Mouse (Mus musculus): ENCODE measurements at regions not wholly inside any gene's neighbourhood (a gene's known extent, or its start where the extent isn't known, plus 50 kb on each side); places are given as distances from the start of the nearest gene placed in this dataset.

GRCm38 (mm10) chr5:102334442-102335197, 146.6 kb upstream of the Arhgap24 start:
- ATAC-seq (ENCODE audit: insufficient number of reproducible peaks, insufficient read depth, low FRiP score, low read depth), result no peak
- H3K27ac ChIP-seq (replicated peaks in 1 of 2; ENCODE audit: control insufficient read depth in 1 of 2, insufficient read depth in 1 of 2, low read depth in 2 of 2, low read length in 2 of 2), result no peak overlapping the region
- H3K4me3 ChIP-seq (ENCODE audit: control insufficient read depth in 1 of 2, insufficient read depth in 1 of 2, low read depth in 1 of 2, low read length in 2 of 2), result no peak overlapping the region
- H3K4me1 ChIP-seq (ENCODE audit: control insufficient read depth in 2 of 2, insufficient read depth in 2 of 2, low read length in 2 of 2), result no peaks in the 10 kb centered on the region
- no peaks in the 10 kb centered on the region for H3K9me3 ChIP-seq (ENCODE audit: control insufficient read depth, low read length)
- H3K36me3 ChIP-seq (ENCODE audit: control insufficient read depth, insufficient read depth, low read length), result no peaks in the 10 kb centered on the region
- WGBS, result 85% methylated on average over 13 of the region's 13 CpGs
- H3K4me2 ChIP-seq (ENCODE audit: low read length), result no peak overlapping the region
- H3K27me3 ChIP-seq (ENCODE audit: control insufficient read depth, insufficient read depth, low read length), result no peaks in the 10 kb centered on the region
- H3K9ac ChIP-seq (ENCODE audit: low read length), result no peak overlapping the region

DNA sequence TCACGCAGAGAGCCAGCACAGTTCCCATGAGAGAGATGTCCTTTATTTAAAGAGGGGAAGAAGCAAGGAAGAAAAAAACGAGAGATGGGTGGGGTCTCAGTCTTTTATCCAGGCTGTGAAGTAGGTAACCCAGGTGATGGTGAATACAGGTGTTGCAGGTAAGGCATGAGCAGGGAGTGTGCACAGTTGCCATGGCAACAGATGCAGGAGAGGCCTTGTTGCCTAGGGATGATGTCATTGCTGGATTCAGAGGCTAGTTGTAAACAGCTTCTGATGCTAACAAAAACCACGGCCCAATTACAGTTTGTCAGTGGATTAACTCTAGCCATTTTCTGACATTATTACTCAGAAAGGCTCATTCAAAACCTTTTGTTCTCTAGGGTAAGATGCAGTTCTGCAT, 114.7 kb upstream of the Arhgap24 start:
- 77% methylated on average over 3 of the region's 3 CpGs for WGBS
- no peak overlapping the region for H3K27ac ChIP-seq (replicated peaks in 1 of 2; ENCODE audit: control insufficient read depth in 1 of 2, insufficient read depth in 1 of 2, low read depth in 2 of 2, low read length in 2 of 2)
- no peaks in the 10 kb centered on the region for H3K9me3 ChIP-seq (ENCODE audit: control insufficient read depth, low read length)
- no peak for ATAC-seq (ENCODE audit: insufficient number of reproducible peaks, insufficient read depth, low FRiP score, low read depth)
- no peak overlapping the region for H3K4me2 ChIP-seq (ENCODE audit: low read length)
- no peak overlapping the region for H3K4me3 ChIP-seq (ENCODE audit: control insufficient read depth in 1 of 2, insufficient read depth in 1 of 2, low read depth in 1 of 2, low read length in 2 of 2)
- H3K36me3 ChIP-seq (ENCODE audit: control insufficient read depth, insufficient read depth, low read length), result no peaks in the 10 kb centered on the region
- no peak overlapping the region for H3K9ac ChIP-seq (ENCODE audit: low read length)
- H3K4me1 ChIP-seq (ENCODE audit: control insufficient read depth in 2 of 2, insufficient read depth in 2 of 2, low read length in 2 of 2), result no peaks in the 10 kb centered on the region
- H3K27me3 ChIP-seq (ENCODE audit: control insufficient read depth, insufficient read depth, low read length), result no peaks in the 10 kb centered on the region

- Histone ChIP-seq H3K9ac (ENCODE audit: low read length) (no peak overlapping the region), H3K9me3 (ENCODE audit: control insufficient read depth, low read length) (no peaks in the 10 kb centered on the region), H3K4me2 (ENCODE audit: low read length) (no peak overlapping the region), H3K27me3 (ENCODE audit: control insufficient read depth, insufficient read depth, low read length) (no peaks in the 10 kb centered on the region), H3K4me3 (ENCODE audit: control insufficient read depth in 1 of 2, insufficient read depth in 1 of 2, low read depth in 1 of 2, low read length in 2 of 2) (no peak overlapping the region), H3K36me3 (ENCODE audit: control insufficient read depth, insufficient read depth, low read length) (no peaks in the 10 kb centered on the region), H3K4me1 (ENCODE audit: control insufficient read depth in 2 of 2, insufficient read depth in 2 of 2, low read length in 2 of 2) (no peaks in the 10 kb centered on the region), H3K27ac (replicated peaks in 1 of 2; ENCODE audit: control insufficient read depth in 1 of 2, insufficient read depth in 1 of 2, low read depth in 2 of 2, low read length in 2 of 2) (no peak overlapping the region)
- WGBS, result 68% methylated on average over 6 of the region's 6 CpGs
- ATAC-seq (ENCODE audit: insufficient number of reproducible peaks, insufficient read depth, low FRiP score, low read depth), result no peak
These were observed 107.8 kb upstream of the Arhgap24 start for GRCm38 (mm10) chr5:102373309-102373971.

GRCm38 (mm10) chr5:102373972-102374755, 107.0 kb upstream of the Arhgap24 start:
- Histone ChIP-seq H3K27me3 (ENCODE audit: control insufficient read depth, insufficient read depth, low read length) (no peaks in the 10 kb centered on the region), H3K4me3 (ENCODE audit: control insufficient read depth in 1 of 2, insufficient read depth in 1 of 2, low read depth in 1 of 2, low read length in 2 of 2) (no peak overlapping the region), H3K4me1 (ENCODE audit: control insufficient read depth in 2 of 2, insufficient read depth in 2 of 2, low read length in 2 of 2) (no peaks in the 10 kb centered on the region), H3K9ac (ENCODE audit: low read length) (no peak overlapping the region), H3K36me3 (ENCODE audit: control insufficient read depth, insufficient read depth, low read length) (no peaks in the 10 kb centered on the region), H3K4me2 (ENCODE audit: low read length) (no peak overlapping the region), H3K9me3 (ENCODE audit: control insufficient read depth, low read length) (no peaks in the 10 kb centered on the region), H3K27ac (replicated peaks in 1 of 2; ENCODE audit: control insufficient read depth in 1 of 2, insufficient read depth in 1 of 2, low read depth in 2 of 2, low read length in 2 of 2) (no peak overlapping the region)
- WGBS, result 68% methylated on average over 11 of the region's 11 CpGs
- no peak for ATAC-seq (ENCODE audit: insufficient number of reproducible peaks, insufficient read depth, low FRiP score, low read depth)

GRCm38 (mm10) chr5:102375339-102375738, 105.9 kb upstream of the Arhgap24 start:
- no peaks in the 10 kb centered on the region for H3K4me1 ChIP-seq (ENCODE audit: control insufficient read depth in 2 of 2, insufficient read depth in 2 of 2, low read length in 2 of 2)
- no peak overlapping the region for H3K27ac ChIP-seq (replicated peaks in 1 of 2; ENCODE audit: control insufficient read depth in 1 of 2, insufficient read depth in 1 of 2, low read depth in 2 of 2, low read length in 2 of 2)
- 79% methylated on average over 2 of the region's 2 CpGs for WGBS
- no peaks in the 10 kb centered on the region for H3K27me3 ChIP-seq (ENCODE audit: control insufficient read depth, insufficient read depth, low read length)
- H3K4me2 ChIP-seq (ENCODE audit: low read length), result no peak overlapping the region
- no peaks in the 10 kb centered on the region for H3K9me3 ChIP-seq (ENCODE audit: control insufficient read depth, low read length)
- no peak overlapping the region for H3K9ac ChIP-seq (ENCODE audit: low read length)
- no peak overlapping the region for H3K4me3 ChIP-seq (ENCODE audit: control insufficient read depth in 1 of 2, insufficient read depth in 1 of 2, low read depth in 1 of 2, low read length in 2 of 2)
- no peaks in the 10 kb centered on the region for H3K36me3 ChIP-seq (ENCODE audit: control insufficient read depth, insufficient read depth, low read length)
- no peak for ATAC-seq (ENCODE audit: insufficient number of reproducible peaks, insufficient read depth, low FRiP score, low read depth)

GRCm38 (mm10) chr5:102393941-102394340, 87.2 kb upstream of the Arhgap24 start:
- Histone ChIP-seq H3K9ac (ENCODE audit: low read length) (no peak overlapping the region), H3K27ac (replicated peaks in 1 of 2; ENCODE audit: control insufficient read depth in 1 of 2, insufficient read depth in 1 of 2, low read depth in 2 of 2, low read length in 2 of 2) (no peak overlapping the region), H3K27me3 (ENCODE audit: control insufficient read depth, insufficient read depth, low read length) (no peaks in the 10 kb centered on the region), H3K4me2 (ENCODE audit: low read length) (no peak overlapping the region), H3K4me3 (ENCODE audit: control insufficient read depth in 1 of 2, insufficient read depth in 1 of 2, low read depth in 1 of 2, low read length in 2 of 2) (no peak overlapping the region), H3K4me1 (ENCODE audit: control insufficient read depth in 2 of 2, insufficient read depth in 2 of 2, low read length in 2 of 2) (no peaks in the 10 kb centered on the region), H3K9me3 (ENCODE audit: control insufficient read depth, low read length) (no peaks in the 10 kb centered on the region), H3K36me3 (ENCODE audit: control insufficient read depth, insufficient read depth, low read length) (no peaks in the 10 kb centered on the region)
- WGBS, result 74% methylated on average over 3 of the region's 3 CpGs
- no peak for ATAC-seq (ENCODE audit: insufficient number of reproducible peaks, insufficient read depth, low FRiP score, low read depth)

DNA sequence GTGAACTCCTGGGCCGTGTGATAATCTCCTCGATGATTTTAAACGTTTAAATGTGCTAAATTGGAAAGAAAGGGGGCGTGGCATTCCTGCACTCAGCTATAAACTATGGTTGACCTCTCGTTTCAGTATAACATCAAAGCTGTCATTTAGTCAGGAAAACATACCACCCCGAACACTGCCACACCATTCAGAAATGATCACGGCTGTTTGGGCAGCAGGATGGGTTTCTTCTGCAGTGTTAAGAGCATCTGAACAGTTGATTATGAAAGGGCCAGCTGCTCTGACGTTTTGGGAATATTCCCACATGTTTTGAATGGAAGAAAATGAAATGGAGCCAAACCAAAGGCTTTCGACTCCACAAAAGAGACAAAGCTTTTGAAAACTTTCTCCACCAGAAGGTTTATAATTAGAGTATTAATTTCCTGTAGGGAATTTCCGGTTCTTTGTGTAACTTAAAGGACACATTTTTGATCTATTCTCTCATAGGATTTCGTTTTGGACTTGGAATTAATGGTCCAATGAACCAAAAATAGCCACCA, 85.5 kb upstream of the Arhgap24 start:
- ATAC-seq (ENCODE audit: insufficient number of reproducible peaks, insufficient read depth, low FRiP score, low read depth), result no peak
- H3K9me3 ChIP-seq (ENCODE audit: control insufficient read depth, low read length), result no peaks in the 10 kb centered on the region
- H3K4me1 ChIP-seq (ENCODE audit: control insufficient read depth in 2 of 2, insufficient read depth in 2 of 2, low read length in 2 of 2), result no peaks in the 10 kb centered on the region
- no peak overlapping the region for H3K27ac ChIP-seq (replicated peaks in 1 of 2; ENCODE audit: control insufficient read depth in 1 of 2, insufficient read depth in 1 of 2, low read depth in 2 of 2, low read length in 2 of 2)
- no peak overlapping the region for H3K9ac ChIP-seq (ENCODE audit: low read length)
- H3K36me3 ChIP-seq (ENCODE audit: control insufficient read depth, insufficient read depth, low read length), result no peaks in the 10 kb centered on the region
- no peak overlapping the region for H3K4me3 ChIP-seq (ENCODE audit: control insufficient read depth in 1 of 2, insufficient read depth in 1 of 2, low read depth in 1 of 2, low read length in 2 of 2)
- 67% methylated on average over 11 of the region's 11 CpGs for WGBS
- no peak overlapping the region for H3K4me2 ChIP-seq (ENCODE audit: low read length)
- no peaks in the 10 kb centered on the region for H3K27me3 ChIP-seq (ENCODE audit: control insufficient read depth, insufficient read depth, low read length)
